Mouse (Mus musculus) cortical plate, adult 2 months (tissue): ENCODE data around the gene Smad1.

Experiments used
- CTCF ChIP-seq: fragments of 200-500 bp; IDR thresholded peaks from 2 replicates; pipeline ENCODE4 v1.5.1; 2011; ENCODE audit warnings: mild to moderate bottlenecking, control low read depth, low read length; ENCODE audit not compliant: insufficient read depth; ENCODE audit errors: extremely low read depth
- POLR2A ChIP-seq: fragments of 200-500 bp; IDR thresholded peaks from 2 replicates; pipeline ENCODE4 v1.6.1; 2011; ENCODE audit warnings: mild to moderate bottlenecking, low read length, control low read depth; ENCODE audit not compliant: insufficient read depth; ENCODE audit errors: extremely low read depth

- TF ChIP-seq CTCF (no peak), POLR2A (peak; percentile 65)
These were observed at the start of gene Smad1 for GRCm38 (mm10) chr8:79398994-79399650.
